Mouse (Mus musculus): ENCODE measurements around the gene Tpbpa.

DNA sequence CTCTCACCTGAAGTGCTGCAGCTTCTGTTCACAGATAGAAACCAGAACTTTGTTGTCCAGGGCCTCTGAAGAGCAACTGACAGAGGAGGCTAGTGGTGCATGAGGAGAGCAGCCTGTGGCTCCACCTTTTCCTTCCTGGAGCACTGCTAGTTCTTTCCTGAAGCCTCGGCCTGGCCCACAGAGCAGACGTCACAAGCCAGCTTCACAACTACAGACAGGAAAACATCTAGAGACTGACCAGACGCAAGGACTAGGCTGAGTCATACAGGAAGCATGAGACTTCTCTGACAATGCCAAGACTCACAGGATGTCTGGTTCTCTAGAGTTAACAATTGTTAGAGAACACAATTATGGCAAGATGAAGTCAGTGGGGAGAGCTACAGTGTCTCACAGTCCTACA lies 44.5 kb downstream of the Tpbpa start, which contains the start of gene Ctla2b:
- TF ChIP-seq CTCF (IDR thresholded peaks at IDR 0.05; ENCODE audit: borderline replicate concordance, extremely low read depth, insufficient read depth, insufficient read length), result no peak
- TF ChIP-seq POLR2A (IDR thresholded peaks at IDR 0.05; ENCODE audit: borderline replicate concordance, extremely low read depth, insufficient read depth, insufficient read length, poor library complexity, severe bottlenecking), result no peak
